In genomic region chr5:140739813-140740212, GRCm38 (mm10) we compare ENCODE assay signal across 16 mouse cellular contexts. TPM values are rescaled to one million over a fixed set of nuclear protein-coding genes. Genes with fewer than 3 reads are reported as not detected.
DNase-seq lines count a peak whose midpoint lies in the region; ATAC-seq and TF ChIP-seq lines count a peak whose summit lies in the region.
"Had no signal": no experiment of that assay in that cellular context is flagged by ENCODE, and none has a peak within 500 bp of the region (broad histone marks: within the 10 kb centered on the region; RNA-seq: fewer than 3 reads in every experiment).

No protein-coding gene starts in this region.

- H3K4me3 ChIP-seq in heart, embryonic 11.5 days (ENCODE audit: low read depth, low read length), result no peak overlapping the region
- no peak overlapping the region for H3K4me3 ChIP-seq in liver, embryonic 16.5 days (ENCODE audit: low read depth, low read length)
- no peak overlapping the region for H3K4me3 ChIP-seq in liver, embryonic 11.5 days (ENCODE audit: low read depth, low read length)
- H3K4me3 ChIP-seq in left cerebral cortex, adult 2 months, result no peak overlapping the region
- H3K4me3 ChIP-seq in midbrain, embryonic 10.5 days, result no peak overlapping the region
- H3K4me3 ChIP-seq: heart, adult 2 months; stomach, embryonic 15.5 days had no signal

- H3K27ac ChIP-seq in heart, embryonic 11.5 days (ENCODE audit: low read depth, low read length), result no peak overlapping the region
- H3K27ac ChIP-seq in liver, embryonic 16.5 days (ENCODE audit: low read length), result no peak overlapping the region
- no peak overlapping the region for H3K27ac ChIP-seq in liver, embryonic 11.5 days (ENCODE audit: low read depth, low read length)
- peak overlapping the region; percentile 47; the same call in 1 of the 2 replicates for H3K27ac ChIP-seq in left cerebral cortex, adult 2 months
- no peak overlapping the region for H3K27ac ChIP-seq in midbrain, embryonic 10.5 days (replicated peaks)
- H3K27ac ChIP-seq: heart, adult 2 months; stomach, embryonic 15.5 days had no signal

- peak; percentile 24 for TF ChIP-seq CTCF in left cerebral cortex, adult 2 months (IDR thresholded peaks at IDR 0.05)

- H3K9me3 ChIP-seq in heart, embryonic 11.5 days (replicated peaks; ENCODE audit: control insufficient read depth, low read length), result no peaks in the 10 kb centered on the region
- H3K9me3 ChIP-seq in liver, embryonic 16.5 days (replicated peaks; ENCODE audit: control insufficient read depth, low read length), result no peaks in the 10 kb centered on the region
- H3K9me3 ChIP-seq in liver, embryonic 11.5 days (ENCODE audit: control insufficient read depth, low read length), result no peaks in the 10 kb centered on the region
- peaks cover 5% of the 10 kb centered on the region; the same call in 1 of the 2 replicates for H3K9me3 ChIP-seq in midbrain, embryonic 10.5 days (replicated peaks)
- H3K9me3 ChIP-seq: stomach, embryonic 15.5 days had no signal

- no peak overlapping the region for H3K4me2 ChIP-seq in heart, embryonic 11.5 days
- H3K4me2 ChIP-seq in liver, embryonic 16.5 days (ENCODE audit: low read depth, low read length), result no peak overlapping the region
- no peak overlapping the region for H3K4me2 ChIP-seq in liver, embryonic 11.5 days
- H3K4me2 ChIP-seq: stomach, embryonic 15.5 days had no signal

- intact Hi-C loops in left cerebral cortex, adult 2 months (cut with DNase I), result no loop called here

- H3K9ac ChIP-seq in heart, embryonic 11.5 days (ENCODE audit: low read depth, low read length), result no peak overlapping the region
- H3K9ac ChIP-seq in liver, embryonic 16.5 days (ENCODE audit: low read depth, low read length), result no peak overlapping the region
- no peak overlapping the region for H3K9ac ChIP-seq in liver, embryonic 11.5 days (ENCODE audit: low read depth, low read length)
- H3K9ac ChIP-seq: forebrain, postnatal 0 days; stomach, embryonic 15.5 days had no signal

- WGBS in heart, embryonic 11.5 days (ENCODE audit: insufficient replicate concordance), result 74% methylated on average over 12 of the region's 12 CpGs
- 52% methylated on average over 12 of the region's 12 CpGs for WGBS in liver, embryonic 16.5 days (ENCODE audit: insufficient replicate concordance)
- WGBS in liver, embryonic 11.5 days, result 62% methylated on average over 12 of the region's 12 CpGs
- WGBS in midbrain, embryonic 10.5 days, result 83% methylated on average over 12 of the region's 12 CpGs

- peaks cover 29% of the 10 kb centered on the region for H3K27me3 ChIP-seq in heart, embryonic 11.5 days (ENCODE audit: control insufficient read depth, insufficient read depth, low read length)
- peaks cover 28% of the 10 kb centered on the region for H3K27me3 ChIP-seq in liver, embryonic 16.5 days (ENCODE audit: control insufficient read depth, insufficient read depth, low read depth, low read length)
- peaks cover 23% of the 10 kb centered on the region for H3K27me3 ChIP-seq in liver, embryonic 11.5 days (replicated peaks; ENCODE audit: control insufficient read depth, insufficient read depth, low read length)
- H3K27me3 ChIP-seq in midbrain, embryonic 10.5 days (ENCODE audit: low read depth, poor library complexity, severe bottlenecking), result peaks cover 29% of the 10 kb centered on the region

- DNase-seq in heart, adult 11 months, result peak; percentile 84
- no peak for DNase-seq in liver, embryonic 11.5 days (ENCODE audit: low spot score)
- DNase-seq in left cerebral cortex, adult 2 months (ENCODE audit: extremely low spot score in 1 of 2, low spot score in 2 of 2), result peak; percentile 41 to 58
- peak; percentile 49 for DNase-seq in right cerebral cortex, postnatal 25 days
- no peak for DNase-seq in midbrain, embryonic 10.5 days (ENCODE audit: low spot score)
- no peak for DNase-seq in thymus, postnatal 4 days
- DNase-seq: adrenal gland, postnatal 25 days; cerebellum, adult 11 months; forebrain, postnatal 0 days; heart, adult 2 months; heart, postnatal 14 days; liver had no signal

- H3K36me3 ChIP-seq in heart, embryonic 11.5 days (ENCODE audit: control insufficient read depth, insufficient read depth, low read length), result no peaks in the 10 kb centered on the region
- no peaks in the 10 kb centered on the region for H3K36me3 ChIP-seq in liver, embryonic 16.5 days (ENCODE audit: control insufficient read depth, insufficient read depth)
- H3K36me3 ChIP-seq in liver, embryonic 11.5 days (ENCODE audit: control insufficient read depth, insufficient read depth, low read length), result no peaks in the 10 kb centered on the region
- H3K36me3 ChIP-seq in midbrain, embryonic 10.5 days, result no peaks in the 10 kb centered on the region
- H3K36me3 ChIP-seq: stomach, embryonic 15.5 days had no signal

- peaks cover 8% of the 10 kb centered on the region; the same call in 1 of the 2 replicates for H3K4me1 ChIP-seq in heart, embryonic 11.5 days (ENCODE audit: control insufficient read depth, insufficient read depth, low read length)
- peaks cover 5% of the 10 kb centered on the region for H3K4me1 ChIP-seq in liver, embryonic 16.5 days (ENCODE audit: control insufficient read depth, low read depth, low read length)
- peaks cover 9% of the 10 kb centered on the region; the same call in 1 of the 2 replicates for H3K4me1 ChIP-seq in liver, embryonic 11.5 days (replicated peaks; ENCODE audit: control insufficient read depth, insufficient read depth, low read length)
- peaks cover 13% of the 10 kb centered on the region for H3K4me1 ChIP-seq in midbrain, embryonic 10.5 days

- no peak for ATAC-seq in heart, embryonic 11.5 days (replicated peaks; ENCODE audit: insufficient number of reproducible peaks, low FRiP score, low TSS enrichment)
- peak; percentile 33 for ATAC-seq in liver, embryonic 16.5 days (ENCODE audit: low read depth)
- no peak for ATAC-seq in liver, embryonic 11.5 days (replicated peaks; ENCODE audit: low FRiP score)
- ATAC-seq: forebrain, postnatal 0 days; lung, postnatal 0 days had no signal

RNA-seq across cellular contexts. Expression of gene Amz1, which starts 15.9 kb away (rescaled TPM):
- polyA plus RNA-seq in heart, embryonic 11.5 days (2014; fragmentation: Nextera tagmentation; extraction: Ambion mirVana), result 0.21 and 0.69 TPM in 2 replicates
- polyA plus RNA-seq in liver, embryonic 16.5 days (2015; fragmentation: Nextera tagmentation; extraction: Ambion mirVana), result 1.8 TPM in 2 replicates
- 1.2 and 2.0 TPM in 2 replicates for polyA plus RNA-seq in liver, embryonic 11.5 days (2014; fragmentation: Nextera tagmentation; extraction: Ambion mirVana)
- 10 to 100 TPM; 16.2 to 20.2 TPM for total RNA-seq in left cerebral cortex, adult 2 months (2021)
- polyA plus RNA-seq in midbrain, embryonic 10.5 days (2016; fragmentation: Nextera tagmentation; extraction: Ambion mirVana), result 0.78 and 1.2 TPM in 2 replicates

RNA-seq across cellular contexts. Expression of gene Brat1, which starts 35.0 kb away (rescaled TPM):
- 9.0 and 9.8 TPM in 2 replicates for polyA plus RNA-seq in heart, embryonic 11.5 days (2014; fragmentation: Nextera tagmentation; extraction: Ambion mirVana)
- 7.2 and 7.8 TPM in 2 replicates for polyA plus RNA-seq in liver, embryonic 16.5 days (2015; fragmentation: Nextera tagmentation; extraction: Ambion mirVana)
- 16.9 and 18.7 TPM in 2 replicates for polyA plus RNA-seq in liver, embryonic 11.5 days (2014; fragmentation: Nextera tagmentation; extraction: Ambion mirVana)
- 10 to 100 TPM; 19.8 to 21.3 TPM for total RNA-seq in left cerebral cortex, adult 2 months (2021)
- 22.3 and 24.8 TPM in 2 replicates for polyA plus RNA-seq in midbrain, embryonic 10.5 days (2016; fragmentation: Nextera tagmentation; extraction: Ambion mirVana)

RNA-seq across cellular contexts. Expression of gene Iqce, which starts 37.6 kb away (rescaled TPM):
- polyA plus RNA-seq in heart, embryonic 11.5 days (2014; fragmentation: Nextera tagmentation; extraction: Ambion mirVana), result 8.1 and 10.7 TPM in 2 replicates
- 4.1 and 5.2 TPM in 2 replicates for polyA plus RNA-seq in liver, embryonic 16.5 days (2015; fragmentation: Nextera tagmentation; extraction: Ambion mirVana)
- 13.2 and 14.4 TPM in 2 replicates for polyA plus RNA-seq in liver, embryonic 11.5 days (2014; fragmentation: Nextera tagmentation; extraction: Ambion mirVana)
- total RNA-seq in left cerebral cortex, adult 2 months (2021), result 10 to 100 TPM; 56.2 to 65.9 TPM
- polyA plus RNA-seq in midbrain, embryonic 10.5 days (2016; fragmentation: Nextera tagmentation; extraction: Ambion mirVana), result 23.6 and 27.6 TPM in 2 replicates

Comparison
In these comparisons a context has a peak if more than half of its experiments do, and no peak if none do; other contexts are left out.
1. DNase-seq: peak in heart, adult 11 months (single experiment), left cerebral cortex, adult 2 months (2 of 2) and right cerebral cortex, postnatal 25 days (single experiment); none in liver, embryonic 11.5 days (single experiment), midbrain, embryonic 10.5 days (single experiment) and thymus, postnatal 4 days (single experiment).